Mouse (Mus musculus) embryonic stem cell, embryonic (primary cell): Measurements from ENCODE around the gene Iars2.

Source experiments
- CTCF ChIA-PET, 4 experiments: fragments of 300-600 bp in 2 of 4; fragments of 350-600 bp in 2 of 4; sonication (Branson Sonifier 250); formaldehyde crosslinking; loops; one replicate each; lab custom pipeline; 2022; ENCODE audit warnings: inconsistent platforms in 2 of 4; lab: Charles Lee
- POLR2A ChIA-PET, 4 experiments: fragments of 300-600 bp in 2 of 4; fragments of 350-600 bp in 2 of 4; sonication (Branson Sonifier 250); formaldehyde crosslinking; loops; one replicate each; lab custom pipeline; 2022; ENCODE audit warnings: antibody characterized with exemption in 4 of 4, inconsistent platforms in 1 of 4; lab: Charles Lee

Iars2 gene

GRCm38 (mm10) chr1:185307645-185308044, 21.6 kb downstream of the Iars2 start:
- ChIA-PET CTCF (interaction anchor here in 1 of 4 experiments (0.5 to 0.6 kb wide), 2 partner anchors 77 to 94 kb away, joined by 3 read pairs; no protein-coding TSS in a partner anchor), POLR2A (interaction anchor here in 2 of 4 experiments (0.7 to 3.2 kb wide), 4 partner anchors 8 to 22 kb away, joined by 3 to 17 read pairs (median 5); partner anchors contain the start of gene Iars2 (in 2 of the 2))

- POLR2A ChIA-PET, result interaction anchor here in 3 of 4 experiments (0.6 to 3.2 kb wide), 6 partner anchors 7 to 37 kb away, joined by 3 to 17 read pairs (median 6); partner anchors contain the start of gene Iars2 (in 1 of the 3)
- CTCF ChIA-PET, result no interaction called here
Measured at GRCm38 (mm10) chr1:185306836-185307235, 22.4 kb downstream of the Iars2 start.

- POLR2A ChIA-PET, result interaction anchor here in 3 of 4 experiments (1.2 to 1.7 kb wide), 4 partner anchors 11 to 26 kb away, joined by 3 read pairs; partner anchors contain the start of gene Iars2 (in 1 of the 3)
- CTCF ChIA-PET, result no interaction called here
Measured at GRCm38 (mm10) chr1:185302816-185303215, 26.4 kb downstream of the Iars2 start.

- ChIA-PET CTCF (interaction anchor here in 1 of 4 experiments (1.0 kb wide), 1 partner anchor 19 kb away, joined by 4 read pairs; no protein-coding TSS in a partner anchor), POLR2A (interaction anchor here in 2 of 4 experiments (0.6 to 4.2 kb wide), 9 partner anchors 8 to 169 kb away, joined by 3 to 17 read pairs (median 5); partner anchors contain the start of genes Iars2 (in 2 of the 2) and Bpnt1 (in 1 of the 2))
Measured at GRCm38 (mm10) chr1:185298496-185298895, 30.7 kb downstream of the Iars2 start.

GRCm38 (mm10) chr1:185296850-185297249, 32.3 kb downstream of the Iars2 start:
- ChIA-PET POLR2A (interaction anchor here in 1 of 4 experiments (1.3 kb wide), 1 partner anchor 10 kb away, joined by 3 read pairs; no protein-coding TSS in a partner anchor), CTCF (no interaction called here)

GRCm38 (mm10) chr1:185292646-185293360, 36.4 kb downstream of the Iars2 start:
- CTCF ChIA-PET, result interaction anchor here in 1 of 4 experiments (1.0 kb wide), 1 partner anchor 52 kb away, joined by 3 read pairs; no protein-coding TSS in a partner anchor
- POLR2A ChIA-PET, result interaction anchor here in 3 of 4 experiments (0.6 to 3.6 kb wide), 11 partner anchors 8 to 406 kb away, joined by 3 to 15 read pairs (median 3); partner anchors contain the start of genes Bpnt1 (in 1 of the 3) and Iars2 (in 1 of the 3)

GRCm38 (mm10) chr1:185291336-185291735, 37.9 kb downstream of the Iars2 start:
- POLR2A ChIA-PET, result interaction anchor here in 2 of 4 experiments (0.8 to 3.6 kb wide), 11 partner anchors 9 to 83 kb away, joined by 3 to 15 read pairs (median 3); partner anchors contain the start of genes Iars2 (in 2 of the 2) and Eprs (in 1 of the 2)
- CTCF ChIA-PET, result interaction anchor here in 1 of 4 experiments (1.5 kb wide), 1 partner anchor 438 kb away, joined by 3 read pairs; no protein-coding TSS in a partner anchor

GRCm38 (mm10) chr1:185289231-185289630, 40.0 kb downstream of the Iars2 start:
- CTCF ChIA-PET, result no interaction called here
- POLR2A ChIA-PET, result interaction anchor here in 2 of 4 experiments (0.8 to 1.2 kb wide), 4 partner anchors 10 to 80 kb away, joined by 3 read pairs; no protein-coding TSS in a partner anchor

GRCm38 (mm10) chr1:185287066-185287465, 42.1 kb downstream of the Iars2 start:
- ChIA-PET CTCF (no interaction called here), POLR2A (interaction anchor here in 1 of 4 experiments (0.5 to 1.5 kb wide), 4 partner anchors 7 to 70 kb away, joined by 3 to 6 read pairs (median 4); no protein-coding TSS in a partner anchor)

GRCm38 (mm10) chr1:185285171-185285570, 44.0 kb downstream of the Iars2 start:
- ChIA-PET POLR2A (interaction anchor here in 1 of 4 experiments (1.2 kb wide), 1 partner anchor 82 kb away, joined by 3 read pairs; no protein-coding TSS in a partner anchor), CTCF (interaction anchor here in 1 of 4 experiments (0.7 kb wide), 1 partner anchor 1147 kb away, joined by 6 read pairs; no protein-coding TSS in a partner anchor)

GRCm38 (mm10) chr1:185284740-185285139, 44.5 kb downstream of the Iars2 start:
- CTCF ChIA-PET, result interaction anchor here in 1 of 4 experiments (0.7 kb wide), 1 partner anchor 1147 kb away, joined by 6 read pairs; no protein-coding TSS in a partner anchor
- POLR2A ChIA-PET, result interaction anchor here in 1 of 4 experiments (0.5 to 1.2 kb wide), 2 partner anchors 8 to 82 kb away, joined by 3 read pairs; no protein-coding TSS in a partner anchor

GRCm38 (mm10) chr1:185283247-185283646, 45.9 kb downstream of the Iars2 start:
- ChIA-PET POLR2A (interaction anchor here in 3 of 4 experiments (0.6 to 2.6 kb wide), 7 partner anchors 8 to 507 kb away, joined by 3 to 8 read pairs (median 5); partner anchors contain the start of genes Iars2 (in 1 of the 3) and Rab3gap2 (in 1 of the 3)), CTCF (no interaction called here)

- POLR2A ChIA-PET, result interaction anchor here in 3 of 4 experiments (0.6 to 2.6 kb wide), 7 partner anchors 8 to 506 kb away, joined by 3 to 8 read pairs (median 5); partner anchors contain the start of genes Iars2 (in 1 of the 3) and Rab3gap2 (in 1 of the 3)
- CTCF ChIA-PET, result interaction anchor here in 1 of 4 experiments (0.6 kb wide), 1 partner anchor 378 kb away, joined by 4 read pairs; no protein-coding TSS in a partner anchor
Measured at GRCm38 (mm10) chr1:185282846-185283245, 46.4 kb downstream of the Iars2 start.

- CTCF ChIA-PET, result no interaction called here
- POLR2A ChIA-PET, result interaction anchor here in 2 of 4 experiments (0.9 to 1.3 kb wide), 3 partner anchors 11 to 105 kb away, joined by 3 read pairs; no protein-coding TSS in a partner anchor
Measured at GRCm38 (mm10) chr1:185280616-185281015, 48.6 kb downstream of the Iars2 start.

- ChIA-PET POLR2A (interaction anchor here in 2 of 4 experiments (0.5 to 1.8 kb wide), 8 partner anchors 8 to 125 kb away, joined by 3 to 6 read pairs (median 3); no protein-coding TSS in a partner anchor), CTCF (interaction anchor here in 1 of 4 experiments (0.9 kb wide), 1 partner anchor 20 kb away, joined by 4 read pairs; no protein-coding TSS in a partner anchor)
Measured at GRCm38 (mm10) chr1:185279288-185279687, 49.9 kb downstream of the Iars2 start.

- CTCF ChIA-PET, result no interaction called here
- POLR2A ChIA-PET, result interaction anchor here in 2 of 4 experiments (0.6 to 1.0 kb wide), 3 partner anchors 24 to 619 kb away, joined by 3 read pairs; no protein-coding TSS in a partner anchor
Measured at GRCm38 (mm10) chr1:185277022-185277421, 52.2 kb downstream of the Iars2 start.

- POLR2A ChIA-PET, result no interaction called here
- CTCF ChIA-PET, result no interaction called here
Measured at GRCm38 (mm10) chr1:185275976-185276375, 53.2 kb downstream of the Iars2 start.
